Mouse (Mus musculus) ES-E14 (cell line): ENCODE measurements at regions not wholly inside any gene's neighbourhood (a gene's known extent, or its start where the extent isn't known, plus 50 kb on each side); places are given as distances from the start of the nearest gene placed in this dataset.

ENCODE experiments used
- HCFC1 ChIP-seq: IDR thresholded peaks from 2 replicates; pipeline ENCODE4 v1.6.1; 2012; ENCODE audit warnings: low read length, inconsistent platforms, borderline replicate concordance; ENCODE audit not compliant: insufficient read depth
- ZC3H11A ChIP-seq: IDR thresholded peaks from 2 replicates; pipeline ENCODE4 v1.6.1; 2012; ENCODE audit warnings: low read depth, mild to moderate bottlenecking, inconsistent platforms, low read length, borderline replicate concordance
- ZNF384 ChIP-seq: IDR thresholded peaks from 2 replicates; pipeline ENCODE4 v1.6.1; 2012; ENCODE audit warnings: low read depth, low read length, inconsistent platforms

- TF ChIP-seq ZC3H11A (no peak), ZNF384 (no peak), HCFC1 (no peak)
Measured at GRCm38 (mm10) chr9:94155581-94155980, 382.3 kb downstream of the 1190002N15Rik start.
